Comparison of ENCODE assay signal across 21 mouse cellular contexts in genomic region chr13:93608476-93608875, GRCm38 (mm10). TPM values are rescaled to one million over a fixed set of nuclear protein-coding genes. Genes with fewer than 3 reads are reported as not detected.
"Had no signal": no experiment of that assay in that cellular context is flagged by ENCODE, and none has a peak within 500 bp of the region (broad histone marks: within the 10 kb centered on the region; RNA-seq: fewer than 3 reads in every experiment).

No protein-coding gene starts in this region.

- H3K4me1 ChIP-seq: liver, embryonic 13.5 days; stomach, embryonic 15.5 days had no signal

- DNase-seq: kidney, postnatal 10 days; layer of hippocampus, postnatal 36 days; liver, embryonic 13.5 days; lung, adult 2 months; lung, postnatal 14 days; lung, postnatal 4 days; midbrain, embryonic 14.5 days; right cerebral cortex, postnatal 14 days; spleen, adult 18-20 months; thymus, postnatal 25 days had no signal

- H3K36me3 ChIP-seq: liver, embryonic 13.5 days; stomach, embryonic 15.5 days had no signal

- H3K4me3 ChIP-seq: liver, embryonic 13.5 days; stomach, embryonic 15.5 days had no signal

- H3K27ac ChIP-seq: liver, embryonic 13.5 days; stomach, embryonic 15.5 days had no signal

- H3K4me2 ChIP-seq: liver, embryonic 13.5 days; midbrain, embryonic 11.5 days; stomach, embryonic 15.5 days had no signal

- H3K9ac ChIP-seq: liver, embryonic 13.5 days; stomach, embryonic 15.5 days had no signal

- H3K9me3 ChIP-seq: liver, embryonic 13.5 days; stomach, embryonic 15.5 days had no signal

- ATAC-seq: intestine, postnatal 0 days had no signal

- H3K27me3 ChIP-seq: liver, embryonic 13.5 days; stomach, embryonic 15.5 days had no signal

RNA-seq across cellular contexts. Expression of gene Bhmt, which starts 29.3 kb away (rescaled TPM):
- total RNA-seq: layer of hippocampus, adult 8-10 months; layer of hippocampus, postnatal 10 days; layer of hippocampus, postnatal 36 days; left cerebral cortex, postnatal 36 days; megakaryocyte progenitor cell, adult 5-6 weeks; megakaryocyte-erythroid progenitor cell, adult 5-6 weeks had no signal
- polyA plus RNA-seq: intestine, embryonic 14.5 days; midbrain, embryonic 11.5 days; midbrain, postnatal 0 days; neural tube, embryonic 11.5 days had no signal
